Mouse (Mus musculus): ENCODE measurements around the gene Eef1a1. TPM values are rescaled to one million over a fixed set of nuclear protein-coding genes. Genes with fewer than 3 reads are reported as not detected.

The Eef1a1 gene
- polyA plus RNA-seq, 1 experiment from 2014 or later: 3,927 TPM

GRCm38 (mm10) chr9:78477021-78477551, 11.9 kb downstream of the Eef1a1 start:
- DNase-seq (ENCODE audit: low spot score): peak; percentile 60

GRCm38 (mm10) chr9:78476531-78477020, 12.4 kb downstream of the Eef1a1 start:
- DNase-seq (ENCODE audit: low spot score): no peak

DNA sequence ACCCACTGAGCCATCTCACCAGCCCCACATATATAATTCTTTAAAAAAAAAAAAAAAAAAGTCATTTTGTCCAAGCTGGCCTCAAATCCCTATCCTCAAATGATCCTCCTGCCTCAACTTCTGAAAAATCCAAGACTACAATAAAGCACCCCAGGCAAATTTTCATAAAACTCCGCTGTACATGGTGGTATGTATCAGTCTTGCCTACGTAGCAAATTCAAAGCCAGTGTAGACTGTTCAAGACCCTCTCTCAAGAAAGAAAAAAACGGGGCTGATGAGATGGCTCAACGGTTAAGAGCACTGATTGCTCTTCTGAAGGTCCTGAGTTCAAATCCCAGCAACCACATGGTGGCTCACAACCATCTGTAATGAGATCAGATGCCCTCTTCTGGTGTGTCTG, 13.1 kb downstream of the Eef1a1 start:
- DNase-seq (ENCODE audit: low spot score): no peak

DNA sequence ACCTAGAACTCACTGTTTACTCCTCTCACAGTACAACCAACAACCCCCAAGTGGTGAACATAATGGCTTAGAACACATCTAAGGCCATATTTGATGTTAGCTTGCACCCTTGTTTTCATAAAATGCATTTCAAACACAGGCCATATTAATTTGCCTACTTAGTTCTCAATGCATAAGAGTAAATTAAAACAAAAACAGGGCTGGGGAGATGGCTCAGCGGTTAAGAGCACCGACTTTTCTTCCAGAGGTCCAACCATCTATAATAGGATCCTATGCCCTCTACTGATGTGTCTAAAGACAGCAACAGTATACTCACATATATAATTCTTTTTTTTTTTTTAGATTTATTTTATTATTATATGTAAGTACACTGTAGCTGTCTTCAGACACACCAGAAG, 13.6 kb downstream of the Eef1a1 start:
- no peak for DNase-seq (ENCODE audit: low spot score)

- no peak for DNase-seq (ENCODE audit: low spot score)
Observed at GRCm38 (mm10) chr9:78474771-78475382, 14.1 kb downstream of the Eef1a1 start.

GRCm38 (mm10) chr9:78474270-78474669, 14.7 kb downstream of the Eef1a1 start:
- no peak for DNase-seq (ENCODE audit: low spot score)

GRCm38 (mm10) chr9:78473588-78473987, 15.4 kb downstream of the Eef1a1 start:
- no peak for DNase-seq (ENCODE audit: low spot score)

DNA sequence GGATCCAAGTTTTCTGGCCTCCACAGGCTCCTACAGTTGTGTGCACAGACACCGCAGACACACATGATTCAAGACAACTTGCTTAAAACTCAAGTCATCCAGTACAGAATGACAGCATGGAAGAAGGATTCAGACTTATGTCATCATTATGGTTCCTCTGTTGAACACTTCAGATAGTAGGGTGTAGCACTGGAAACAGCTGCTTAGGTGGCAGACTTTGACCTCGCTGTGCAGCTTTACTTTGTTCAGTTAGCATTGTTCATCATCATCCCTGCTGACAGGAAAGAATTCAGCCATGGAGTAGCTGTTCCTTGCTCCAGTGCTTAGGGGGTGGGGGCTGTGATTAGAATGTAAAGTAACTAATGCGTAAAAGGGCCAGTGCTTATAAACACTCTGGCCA, 23.2 kb downstream of the Eef1a1 start:
- no peak for DNase-seq (ENCODE audit: low spot score)

GRCm38 (mm10) chr9:78463337-78463736, 25.6 kb downstream of the Eef1a1 start:
- no peak for DNase-seq (ENCODE audit: low spot score)

DNA sequence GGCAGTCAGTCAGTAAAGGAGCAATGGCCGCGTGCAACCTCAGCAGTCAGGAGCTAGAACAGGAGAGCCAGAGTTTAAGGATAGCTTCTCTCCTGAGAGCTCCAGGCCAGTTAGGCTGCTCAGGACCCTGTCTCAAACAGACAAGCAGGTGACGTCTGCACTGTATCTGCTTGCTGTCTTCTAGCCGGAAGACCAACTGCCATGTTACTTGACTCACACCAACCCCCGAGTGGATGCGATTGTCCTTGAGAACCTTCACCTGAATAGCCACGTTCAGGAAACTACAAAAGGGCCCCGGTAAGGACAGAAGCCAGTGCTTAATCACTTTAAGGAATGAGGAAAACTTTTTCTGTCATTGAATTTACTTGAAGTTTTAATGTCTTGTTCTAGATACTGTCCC, 31.9 kb downstream of the Eef1a1 start:
- no peak for DNase-seq (ENCODE audit: low spot score)

DNA sequence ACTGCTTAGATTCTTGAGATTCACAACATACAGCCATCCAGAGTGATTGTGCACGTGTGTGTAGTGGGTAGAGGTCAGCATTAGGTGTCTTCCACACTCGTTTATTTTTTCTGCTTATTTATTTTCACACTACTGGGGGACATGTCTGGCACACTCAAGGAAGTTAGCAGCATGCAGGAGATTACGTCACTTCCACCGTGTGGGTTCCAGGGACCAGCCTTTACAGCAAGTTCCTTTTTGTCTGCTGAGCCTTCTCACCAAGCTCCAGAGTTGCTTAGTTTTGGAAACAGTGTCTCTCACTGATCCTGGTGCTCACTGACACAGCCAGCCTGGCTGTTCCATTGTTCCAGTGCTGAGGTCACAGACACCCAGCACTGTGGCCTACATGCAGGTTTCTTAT, 37.6 kb downstream of the Eef1a1 start:
- DNase-seq (ENCODE audit: low spot score): no peak

GRCm38 (mm10) chr9:78450404-78450803, 38.5 kb downstream of the Eef1a1 start:
- DNase-seq (ENCODE audit: low spot score): no peak

- DNase-seq (ENCODE audit: low spot score): peak; percentile 94
Observed at GRCm38 (mm10) chr9:78447973-78448873, 40.7 kb downstream of the Eef1a1 start, which contains the start of the genes Mto1 and Gm17324. Gene Mto1, plus strand, starts transcription at chr9:78448208. Gene Gm17324, minus strand, starts transcription at chr9:78448786.

DNA sequence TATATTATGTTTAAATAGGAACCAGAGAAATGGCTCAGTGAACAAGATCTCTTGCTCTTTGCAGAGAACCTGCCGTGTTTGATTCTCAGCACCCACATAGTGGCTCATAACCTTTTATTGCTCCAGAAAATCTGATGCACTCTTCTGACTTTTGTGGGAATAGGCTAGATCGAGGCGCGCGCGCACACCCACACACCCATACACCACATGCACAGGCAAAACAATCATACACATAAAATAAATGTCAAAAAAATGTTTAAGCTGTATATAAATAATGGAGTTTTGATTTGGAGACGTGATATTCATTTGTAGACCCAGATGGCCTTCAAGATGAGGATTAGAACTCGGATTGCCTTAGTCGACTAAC, 41.4 kb downstream of the Eef1a1 start:
- no peak for DNase-seq (ENCODE audit: low spot score)

DNA sequence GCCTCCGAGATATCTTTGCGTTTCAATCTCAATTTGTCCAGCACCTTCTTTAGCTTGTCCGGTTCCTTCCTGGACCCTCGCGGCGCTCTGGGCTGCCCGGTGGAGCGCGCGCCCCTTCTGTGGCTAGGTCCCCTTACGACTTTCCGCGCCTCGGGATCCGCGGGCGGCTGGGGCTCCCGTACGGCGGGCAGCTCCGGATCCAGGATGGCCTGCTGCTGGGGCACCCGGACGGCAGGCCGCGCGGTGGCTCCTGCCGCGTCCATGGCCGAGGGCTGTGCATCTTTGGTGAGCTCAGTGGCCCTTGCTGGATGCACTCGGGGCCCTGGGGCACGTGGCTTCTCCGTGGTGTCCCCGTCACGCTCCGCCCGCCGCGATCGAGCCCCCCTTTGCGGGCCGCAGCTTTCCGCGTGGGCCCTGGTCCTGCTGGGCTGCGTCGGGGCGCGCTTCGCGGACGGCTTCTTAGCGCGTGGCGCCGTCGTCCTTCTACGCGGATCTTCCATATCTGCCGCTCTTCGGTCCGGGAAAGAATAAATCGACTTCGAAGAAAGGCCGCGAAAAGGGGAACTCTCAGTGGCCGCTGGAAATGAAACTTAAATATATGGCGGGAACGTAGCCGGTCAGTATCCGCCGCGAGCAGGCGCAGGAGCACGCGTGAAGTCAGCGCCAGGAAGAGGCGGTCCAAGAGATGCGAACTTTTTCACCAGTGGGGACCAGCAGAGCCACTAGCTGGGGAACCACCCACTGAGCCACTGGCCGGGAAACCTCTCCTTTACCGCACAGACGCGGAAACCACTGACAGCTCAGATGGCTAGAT, 46.2 kb downstream of the Eef1a1 start, which contains the start of gene Cgas:
Cgas (minus strand) TSS at position 659 of the 814 bp plus-strand sequence.
- DNase-seq (ENCODE audit: low spot score): peak; percentile 44

DNA sequence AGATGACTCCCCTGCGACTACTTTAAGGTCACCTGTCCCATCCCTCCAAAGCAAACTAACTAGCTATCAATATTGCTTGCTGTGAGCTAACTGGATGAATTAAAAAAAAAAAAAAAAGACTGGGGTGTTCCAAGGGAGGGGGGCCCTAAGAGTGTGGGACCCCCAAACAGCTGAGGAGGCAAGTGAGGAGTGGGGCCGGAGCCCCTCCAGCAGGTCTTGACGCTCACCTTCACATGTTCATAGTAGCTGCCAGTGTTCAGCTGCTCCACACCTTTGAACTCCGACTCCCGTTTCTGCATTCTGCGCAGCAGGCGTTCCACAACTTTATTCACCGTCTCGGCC, 46.7 kb downstream of the Eef1a1 start:
- no peak for DNase-seq (ENCODE audit: low spot score)

GRCm38 (mm10) chr9:78439426-78439825, 49.5 kb downstream of the Eef1a1 start:
- no peak for DNase-seq (ENCODE audit: low spot score)

DNA sequence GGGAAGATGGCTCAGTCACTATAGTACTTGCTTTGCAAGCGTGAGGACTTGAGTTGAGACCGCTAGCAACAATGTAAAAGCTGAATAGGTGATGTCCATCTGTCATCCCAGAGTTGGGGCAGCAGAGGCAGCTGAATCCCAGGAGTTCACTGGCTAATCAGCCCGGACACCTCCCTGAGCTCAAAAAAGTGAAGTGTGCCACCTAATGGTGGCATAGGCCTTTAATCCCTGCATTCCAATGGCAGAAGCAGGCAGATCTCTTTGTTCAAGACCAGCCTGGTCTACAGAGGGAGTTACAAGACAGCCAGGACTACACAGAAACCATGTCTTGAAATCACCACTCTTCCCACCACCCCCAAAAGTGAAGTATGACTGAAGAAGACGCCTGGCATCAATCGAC, 56.5 kb downstream of the Eef1a1 start:
- DNase-seq (ENCODE audit: low spot score): no peak

- no peak for DNase-seq (ENCODE audit: low spot score)
Observed at GRCm38 (mm10) chr9:78430486-78430885, 58.5 kb downstream of the Eef1a1 start.

DNA sequence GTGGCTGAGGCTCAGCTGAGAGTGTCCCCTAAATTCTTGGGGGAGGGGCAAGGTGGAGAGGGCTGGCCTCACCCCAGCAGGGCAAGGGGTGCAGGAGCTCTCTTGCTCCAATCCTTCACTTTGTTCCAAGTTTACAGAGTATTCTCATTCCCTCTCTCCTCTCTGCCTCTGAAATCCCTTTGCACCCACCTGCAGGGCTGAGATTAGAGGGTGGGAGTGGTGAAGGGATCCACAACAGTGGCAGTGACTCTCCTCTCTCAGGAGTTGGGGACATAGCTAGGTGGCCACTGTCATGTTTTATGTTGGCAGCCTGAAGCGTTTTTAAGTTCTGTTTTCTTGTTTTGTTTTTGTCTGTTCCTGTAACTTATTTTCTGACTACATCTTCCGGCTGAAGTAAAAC, 59.4 kb downstream of the Eef1a1 start:
- DNase-seq (ENCODE audit: low spot score): no peak

GRCm38 (mm10) chr9:78428870-78429432, 60.0 kb downstream of the Eef1a1 start:
- no peak for DNase-seq (ENCODE audit: low spot score)

Measured in thymus, postnatal 0 days (tissue).